Mouse (Mus musculus): ENCODE data around the gene Zfp637.

GRCm38 (mm10) chr6:117844597-117844996, 3.6 kb downstream of the Zfp637 start:
- TF ChIP-seq CTCF (IDR thresholded peaks at IDR 0.05; ENCODE audit: low read depth) = no peak
- no peak for TF ChIP-seq EP300 (IDR thresholded peaks at IDR 0.05; ENCODE audit: low read depth)
